Mouse (Mus musculus): ENCODE measurements at regions not wholly inside any gene's neighbourhood (a gene's known extent, or its start where the extent isn't known, plus 50 kb on each side); places are given as distances from the start of the nearest gene placed in this dataset.
"Not testable (repeated sequence)": the region's sequence is repeated elsewhere in the genome, so short reads cannot be mapped to it uniquely, and the experiment has no call there.

DNA sequence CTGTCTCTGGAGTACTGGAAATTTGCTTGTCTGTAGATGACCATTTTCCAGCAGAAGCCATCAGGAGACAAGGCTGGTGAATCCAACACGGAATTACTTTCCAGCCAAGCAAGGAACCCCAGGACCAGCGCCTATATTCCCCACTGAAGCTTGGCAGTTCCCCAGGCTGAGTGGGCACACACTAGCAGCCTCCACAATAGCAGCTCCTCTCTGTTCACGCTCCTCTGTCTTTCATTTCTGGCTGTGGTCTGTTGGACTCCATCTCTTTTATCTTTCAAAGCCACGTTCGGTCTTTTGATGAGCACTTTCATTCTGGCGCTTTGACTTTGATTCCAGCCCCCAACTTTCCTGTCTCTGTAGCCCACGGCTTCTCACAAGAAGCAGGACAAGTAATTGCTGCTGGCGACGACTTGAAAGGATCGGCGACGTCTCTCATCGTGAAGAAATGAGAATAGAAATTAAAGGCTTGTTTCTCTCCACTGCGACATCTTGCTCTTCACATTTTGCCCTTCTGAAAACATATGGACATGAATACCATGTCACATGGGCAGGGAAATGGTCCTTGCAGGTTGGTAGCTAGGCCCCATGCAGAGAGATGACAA is 268.0 kb downstream of the Diras2 start:
- no peak for DNase-seq (ENCODE audit: low spot score in 2 of 2)

GRCm38 (mm10) chr13:52268279-52268678 is 262.8 kb downstream of the Diras2 start:
- DNase-seq (ENCODE audit: low spot score in 2 of 2), result no peak

GRCm38 (mm10) chr13:52273502-52274246 is 257.4 kb downstream of the Diras2 start:
- no peak for DNase-seq (ENCODE audit: low spot score in 2 of 2)

DNA sequence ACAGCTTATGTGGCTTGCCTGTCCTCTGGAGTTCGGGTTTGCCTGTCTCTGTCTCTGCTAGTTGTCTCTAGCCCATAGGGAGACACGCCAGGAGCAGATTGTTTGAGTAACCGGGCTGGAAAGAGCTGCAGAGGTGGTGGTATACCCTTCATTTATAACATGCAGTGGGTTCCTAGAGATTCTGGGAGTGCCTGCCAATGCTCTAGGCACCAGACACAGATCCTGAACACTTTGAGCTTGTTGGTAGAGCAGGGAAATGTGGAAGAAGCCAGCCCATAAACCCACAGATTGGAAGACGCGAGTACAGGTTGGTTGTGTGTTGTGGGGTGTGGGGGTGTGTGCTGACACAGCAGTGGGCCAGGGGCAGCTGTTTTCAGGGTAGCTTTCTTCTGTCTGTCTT is 255.9 kb downstream of the Diras2 start:
- no peak for DNase-seq (ENCODE audit: low spot score in 2 of 2)

DNA sequence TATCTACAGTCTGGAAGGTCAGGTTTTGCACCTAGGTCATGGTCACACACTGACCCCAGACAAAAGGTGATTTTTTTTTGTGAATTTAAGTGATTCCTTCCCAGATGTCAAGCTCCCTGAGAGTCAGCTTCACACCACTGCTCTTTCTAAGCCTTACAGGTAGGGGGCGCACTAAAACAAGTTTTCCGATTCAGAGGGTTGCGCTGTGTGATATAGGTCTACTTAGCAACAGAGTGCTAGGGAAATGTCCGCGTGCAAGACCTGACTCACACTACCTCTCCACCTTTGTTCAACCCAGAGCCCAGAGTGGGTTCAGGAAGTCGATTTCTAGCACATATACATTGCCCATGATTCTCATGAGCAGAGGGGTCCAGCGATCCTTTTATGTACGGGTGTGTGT is 255.4 kb downstream of the Diras2 start:
- DNase-seq (ENCODE audit: low spot score in 2 of 2), result no peak

- DNase-seq (ENCODE audit: low spot score in 2 of 2), result no peak
Measured at GRCm38 (mm10) chr13:52277195-52277594, 253.9 kb downstream of the Diras2 start.

DNA sequence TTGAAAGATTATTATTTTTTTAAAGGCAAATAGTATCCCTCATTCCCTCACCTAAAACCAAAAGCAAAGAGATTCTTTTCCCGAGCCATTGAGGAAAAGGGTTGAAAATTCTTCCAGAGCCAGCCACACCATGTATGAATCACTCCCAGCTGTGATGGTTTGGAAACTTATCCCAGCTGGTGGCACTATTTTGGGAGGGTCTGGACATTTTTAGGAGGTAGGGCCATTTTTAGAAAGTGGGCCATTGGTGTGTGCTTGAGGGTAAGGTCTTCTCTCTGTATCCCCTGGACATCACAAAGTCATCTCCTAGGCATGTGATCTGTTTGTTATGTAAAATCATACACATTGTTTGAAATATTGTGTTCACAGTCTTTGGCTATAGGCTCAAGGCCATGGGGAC is 252.2 kb downstream of the Diras2 start:
- no peak for DNase-seq (ENCODE audit: low spot score in 2 of 2)

GRCm38 (mm10) chr13:52279281-52279969 is 251.7 kb downstream of the Diras2 start:
- no peak for DNase-seq (ENCODE audit: low spot score in 2 of 2)

DNA sequence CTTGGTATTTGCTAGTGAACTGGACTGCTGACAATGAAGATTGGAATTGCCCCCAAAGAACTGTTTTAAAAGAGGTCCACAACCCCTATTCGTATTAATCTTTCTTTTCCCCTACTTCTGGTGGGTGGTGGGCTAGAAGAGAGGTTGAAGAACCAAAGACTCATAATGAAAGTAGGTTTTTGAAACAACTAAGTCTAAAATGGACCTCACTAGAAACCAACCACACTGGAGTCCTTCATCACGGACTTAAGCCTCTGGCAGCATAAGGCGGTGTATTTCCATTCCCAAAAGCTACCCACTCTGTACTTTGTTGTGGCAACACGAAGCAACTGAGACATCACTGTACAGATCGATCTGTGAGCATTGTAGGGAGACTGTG is 251.1 kb downstream of the Diras2 start:
- no peak for DNase-seq (ENCODE audit: low spot score in 2 of 2)

GRCm38 (mm10) chr13:52281271-52281670 is 249.8 kb downstream of the Diras2 start:
- DNase-seq (ENCODE audit: low spot score in 2 of 2), result no peak

DNA sequence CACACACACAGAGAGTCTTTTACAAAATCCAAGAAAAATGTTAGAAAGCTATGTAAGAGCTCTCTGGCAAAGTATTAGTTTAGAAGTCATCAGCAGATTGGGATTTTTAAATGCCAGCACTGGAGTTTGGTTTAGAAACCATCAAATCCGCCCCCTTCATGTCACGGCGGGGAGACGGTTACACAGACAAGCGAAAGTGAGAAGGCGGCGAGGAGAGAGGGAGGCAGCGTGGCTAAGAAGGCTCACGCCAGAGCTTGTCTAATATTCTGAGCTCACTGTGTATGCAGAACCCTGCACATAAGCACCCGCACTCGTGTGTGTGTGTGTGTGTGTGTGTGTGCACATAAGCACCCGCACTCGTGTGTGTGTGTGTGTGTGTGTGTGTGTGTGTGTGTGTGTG is 248.6 kb downstream of the Diras2 start:
- no peak for DNase-seq (ENCODE audit: low spot score in 2 of 2)

DNA sequence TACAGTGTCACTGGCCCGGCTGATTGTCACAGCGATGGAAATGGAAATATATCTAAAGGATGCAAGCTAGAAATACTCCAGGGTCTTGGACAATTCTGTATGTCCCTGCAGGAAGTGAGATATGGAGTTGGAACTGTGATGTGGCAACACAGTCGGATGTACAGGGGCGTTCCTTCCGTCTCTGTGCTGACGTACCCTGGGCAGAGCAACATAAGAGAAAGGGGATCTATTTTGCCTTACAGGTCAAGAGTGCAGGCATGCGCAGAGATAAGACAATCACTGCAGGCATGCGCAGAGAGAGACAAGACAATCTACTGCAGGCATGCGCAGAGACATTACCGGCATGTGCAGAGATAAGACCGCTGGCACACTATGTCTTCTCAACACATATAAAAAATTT is 247.6 kb downstream of the Diras2 start:
- DNase-seq (ENCODE audit: low spot score in 2 of 2), result no peak

- no peak for DNase-seq (ENCODE audit: low spot score in 2 of 2)
Measured at GRCm38 (mm10) chr13:52284026-52284801, 246.9 kb downstream of the Diras2 start.

- DNase-seq (ENCODE audit: low spot score in 2 of 2), result no peak
Measured at GRCm38 (mm10) chr13:52288400-52288799, 242.7 kb downstream of the Diras2 start.

DNA sequence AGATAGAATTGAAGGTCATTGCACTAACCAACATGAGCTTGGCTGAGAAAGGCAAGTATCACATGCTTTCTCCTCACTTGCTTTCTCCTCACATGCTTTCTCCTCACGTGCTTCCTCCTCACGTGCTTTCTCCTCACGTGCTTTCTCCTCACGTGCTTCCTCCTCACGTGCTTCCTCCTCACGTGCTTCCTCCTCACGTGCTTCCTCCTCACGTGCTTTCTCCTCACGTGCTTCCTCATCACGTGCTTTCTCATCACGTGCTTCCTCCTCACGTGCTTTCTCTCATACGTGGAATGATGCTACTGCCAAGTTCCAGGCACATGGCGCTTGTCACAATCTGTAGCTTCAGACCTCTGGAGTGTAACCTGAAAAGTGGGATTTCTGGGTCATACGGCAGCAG is 235.2 kb downstream of the Diras2 start:
- no peak for DNase-seq (ENCODE audit: low spot score in 2 of 2)

- DNase-seq (ENCODE audit: low spot score in 2 of 2), result no peak
Measured at GRCm38 (mm10) chr13:52296541-52297276, 234.4 kb downstream of the Diras2 start.

DNA sequence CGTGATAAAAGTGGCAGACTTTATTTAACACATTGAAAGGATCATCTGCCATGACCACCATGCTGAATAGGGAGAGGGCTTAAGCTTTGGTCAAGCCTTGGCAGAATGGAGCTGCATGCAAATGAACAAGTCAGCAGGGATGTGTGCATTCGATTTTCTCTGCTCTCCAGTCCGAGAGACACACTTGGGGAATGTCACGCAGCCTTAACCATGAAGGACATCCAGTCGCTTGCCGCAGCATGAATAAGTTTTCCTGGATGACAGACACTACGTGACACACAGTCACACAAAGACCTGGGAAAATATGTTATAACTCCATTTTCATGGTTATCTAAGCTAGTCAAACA is 233.8 kb downstream of the Diras2 start:
- no peak for DNase-seq (ENCODE audit: low spot score in 2 of 2)

DNA sequence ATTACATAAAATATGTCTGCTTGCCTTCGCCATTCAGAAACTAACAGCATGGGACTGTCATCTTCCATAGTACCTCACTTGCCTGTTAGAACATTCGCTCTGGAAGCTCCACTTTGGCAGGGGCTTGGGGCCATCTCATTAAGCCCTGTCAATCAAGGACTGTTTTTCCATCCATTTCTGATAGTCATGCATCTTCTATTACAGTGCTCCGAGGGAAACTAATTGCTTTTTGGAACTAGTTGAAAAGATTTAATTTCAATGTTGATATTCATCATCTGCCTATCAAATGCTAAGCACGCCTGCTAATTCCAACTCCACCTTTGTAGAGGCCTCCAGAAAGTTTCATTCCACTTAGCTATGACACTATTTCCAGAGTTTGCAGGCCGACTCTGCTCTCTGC is 232.7 kb downstream of the Diras2 start:
- no peak for DNase-seq (ENCODE audit: low spot score in 2 of 2)

DNA sequence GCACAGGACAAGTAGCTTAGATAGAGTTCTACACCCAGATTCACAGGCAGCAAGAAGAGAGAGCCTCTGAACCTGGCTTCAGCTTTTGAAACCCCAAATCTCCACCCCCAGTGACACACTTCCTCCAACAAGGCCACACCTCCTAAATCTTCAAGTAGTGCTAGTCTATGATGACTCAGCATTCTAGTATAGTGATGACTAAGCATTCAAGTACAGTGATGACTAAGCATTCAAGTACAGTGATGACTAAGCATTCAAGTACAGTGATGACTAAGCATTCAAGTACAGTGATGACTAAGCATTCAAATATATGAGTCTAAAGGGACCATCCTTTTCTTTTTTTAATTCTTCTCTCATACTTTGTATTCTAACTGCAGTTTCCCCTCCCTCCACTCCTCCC is 225.8 kb downstream of the Diras2 start:
- not testable (repeated sequence) for DNase-seq (ENCODE audit: low spot score in 2 of 2)

DNA sequence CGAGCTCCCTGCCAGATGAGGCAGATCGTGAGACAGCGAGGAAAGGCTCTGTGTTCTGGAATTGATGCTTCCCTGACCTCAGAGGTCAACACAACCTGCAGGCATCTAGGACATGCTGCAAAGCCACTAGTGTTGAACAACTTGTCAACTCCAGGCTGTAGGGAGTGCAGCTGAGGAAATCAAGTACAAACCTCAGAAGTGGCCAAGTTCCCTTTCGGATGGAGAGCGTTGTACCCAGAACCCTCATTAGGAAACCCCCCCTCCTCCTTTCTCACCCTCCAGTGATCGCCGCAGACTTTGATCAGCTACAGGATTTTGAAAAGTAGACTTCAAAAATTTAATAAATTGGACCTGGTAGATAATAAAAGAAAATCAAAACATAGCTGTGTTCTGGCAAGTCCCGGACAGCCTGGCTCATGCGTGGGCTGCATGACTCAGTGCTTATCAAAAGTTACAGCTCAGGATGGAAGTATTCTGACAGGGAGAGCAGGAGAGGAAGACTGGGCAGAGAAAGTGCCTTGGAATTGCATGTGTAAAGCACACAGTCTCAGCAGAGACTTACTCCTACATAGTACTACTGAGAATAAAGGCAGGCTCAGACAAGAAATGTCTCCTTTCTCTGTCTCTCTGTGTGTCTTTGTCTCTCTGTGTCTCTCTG is 224.2 kb downstream of the Diras2 start:
- DNase-seq (ENCODE audit: low spot score in 2 of 2), result no peak

DNA sequence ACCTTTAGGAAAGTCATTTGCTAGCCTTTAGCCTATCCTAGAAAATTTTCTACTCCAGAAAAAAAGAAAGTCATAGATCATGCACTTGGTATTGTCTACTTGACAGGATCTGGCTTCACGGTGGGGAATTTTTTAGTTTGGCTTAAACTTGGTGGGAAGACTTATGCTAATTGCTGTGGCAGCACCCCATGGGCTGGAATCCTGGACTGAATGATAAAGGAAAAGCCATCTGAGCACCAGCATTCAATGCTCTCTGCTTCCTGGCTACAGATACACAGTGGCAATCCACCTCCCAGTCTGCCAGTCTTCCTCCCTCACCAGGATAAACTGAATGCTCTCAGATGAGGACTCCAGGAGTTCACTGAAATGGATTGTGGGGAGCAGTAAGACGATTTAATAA is 220.1 kb downstream of the Diras2 start:
- DNase-seq (ENCODE audit: low spot score in 2 of 2), result no peak
